Mouse (Mus musculus): ENCODE data around the gene Ap2a2. TPM values are rescaled to one million over a fixed set of nuclear protein-coding genes. Genes with fewer than 3 reads are reported as not detected.
A peak's percentile ranks its signal among the peaks of the same experiment; 100 is the strongest.
"Not testable (repeated sequence)": the region's sequence is repeated elsewhere in the genome, so short reads cannot be mapped to it uniquely, and the experiment has no call there.

Gene Ap2a2
- polyA plus RNA-seq, 1 experiment from 2014 or later = 72.4 TPM

DNA sequence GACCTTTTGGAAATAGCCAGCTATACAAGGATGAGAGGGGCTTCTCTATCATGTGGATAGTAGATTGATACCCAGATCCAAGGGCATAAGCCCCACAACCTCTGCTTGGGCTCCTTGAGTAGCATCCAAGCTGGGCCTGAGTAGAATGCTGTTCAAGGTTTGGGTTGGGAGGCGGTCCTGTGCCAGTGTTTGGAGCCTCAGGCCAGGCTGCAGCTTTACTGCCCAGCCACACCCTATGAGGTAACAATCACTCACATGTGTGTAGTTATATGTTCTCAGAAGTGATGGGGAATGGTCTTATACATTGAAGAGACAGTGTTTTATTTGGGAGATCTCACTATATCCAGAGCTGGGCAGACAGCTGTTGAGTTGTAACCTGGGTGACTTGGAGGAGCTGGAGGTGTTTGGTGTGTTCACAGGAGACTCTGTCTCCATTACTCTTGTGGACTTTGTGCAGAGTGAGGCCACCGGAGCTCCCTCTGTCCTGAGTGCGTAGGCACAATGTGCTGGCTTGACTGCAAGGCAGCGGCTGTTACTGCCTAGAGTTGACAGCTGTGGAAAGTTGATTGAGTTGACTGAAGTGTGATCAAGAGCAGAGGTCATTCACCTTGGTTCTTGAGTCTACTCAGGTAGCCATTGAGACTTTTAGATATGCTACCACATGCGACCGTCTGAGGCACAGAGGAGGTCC, 63.3 kb downstream of the Ap2a2 start:
- Histone ChIP-seq H3K9me3 (replicated peaks; ENCODE audit: control insufficient read depth, low read length) (no peaks in the 10 kb centered on the region), H3K4me1 (ENCODE audit: control insufficient read depth, insufficient read depth, low read length) (no peaks in the 10 kb centered on the region), H3K36me3 (ENCODE audit: control insufficient read depth, insufficient read depth, low read length) (peaks cover 89% of the 10 kb centered on the region), H3K27ac (ENCODE audit: low read depth, low read length) (no peak overlapping the region), H3K4me2 (ENCODE audit: low read length) (no peak overlapping the region), H3K27me3 (replicated peaks; ENCODE audit: control insufficient read depth, insufficient read depth, low read length) (no peaks in the 10 kb centered on the region), H3K4me3 (ENCODE audit: low read depth, low read length) (no peak overlapping the region), H3K9ac (ENCODE audit: low read length) (no peak overlapping the region)
- no peak for DNase-seq (ENCODE audit: low spot score)
- 97% methylated on average over 6 of the region's 6 CpGs for WGBS
- ATAC-seq = no peak

DNA sequence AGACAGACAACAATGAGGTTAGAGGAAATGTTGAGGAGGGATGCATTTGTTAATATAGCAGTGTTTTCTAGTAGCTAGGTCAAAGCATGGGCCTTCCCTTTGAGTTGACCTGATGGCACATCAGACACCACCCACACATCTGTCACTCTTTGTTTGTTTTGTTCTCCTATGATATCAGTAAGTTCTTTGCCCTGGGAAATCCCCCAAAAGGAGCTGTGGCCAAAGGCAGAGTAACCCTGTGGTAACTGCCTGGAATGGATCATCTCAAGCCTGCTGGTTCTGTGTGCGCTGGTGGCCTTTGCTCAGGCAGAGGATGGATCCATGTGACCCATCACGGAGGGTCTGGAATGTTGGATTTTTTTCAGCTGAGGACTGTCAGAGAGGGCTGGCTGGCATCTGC, 66.0 kb downstream of the Ap2a2 start:
- Histone ChIP-seq H3K27me3 (replicated peaks; ENCODE audit: control insufficient read depth, insufficient read depth, low read length) (no peaks in the 10 kb centered on the region), H3K4me2 (ENCODE audit: low read length) (no peak overlapping the region), H3K4me1 (ENCODE audit: control insufficient read depth, insufficient read depth, low read length) (no peaks in the 10 kb centered on the region), H3K9me3 (replicated peaks; ENCODE audit: control insufficient read depth, low read length) (no peaks in the 10 kb centered on the region), H3K36me3 (ENCODE audit: control insufficient read depth, insufficient read depth, low read length) (peaks cover 90% of the 10 kb centered on the region), H3K4me3 (ENCODE audit: low read depth, low read length) (no peak overlapping the region), H3K9ac (ENCODE audit: low read length) (no peak overlapping the region), H3K27ac (ENCODE audit: low read depth, low read length) (no peak overlapping the region)
- ATAC-seq (no peak), DNase-seq (ENCODE audit: low spot score) (no peak)
- WGBS = 92% methylated on average over 2 of the region's 2 CpGs

DNA sequence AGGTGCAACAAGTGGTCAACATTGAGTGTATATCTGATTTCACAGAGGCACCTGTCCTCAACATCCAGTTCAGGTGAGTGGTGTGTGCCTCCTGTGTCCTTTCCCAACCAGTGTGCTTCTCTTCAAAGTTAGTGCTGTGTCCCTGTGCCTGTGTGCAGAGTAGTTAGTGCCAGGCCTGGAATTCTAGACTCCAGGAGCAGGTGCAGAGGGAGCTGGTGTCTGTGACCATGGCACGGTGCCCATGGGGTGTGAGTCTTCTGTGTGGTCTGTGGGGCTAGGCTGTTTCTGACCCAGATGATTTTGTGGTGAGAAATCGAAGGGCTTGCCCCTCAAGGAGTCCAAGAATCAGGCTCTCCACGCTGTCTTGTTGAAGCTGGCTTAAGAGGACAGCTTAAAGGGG, 67.3 kb downstream of the Ap2a2 start:
- H3K9ac ChIP-seq (ENCODE audit: low read length) = no peak overlapping the region
- no peak overlapping the region for H3K4me3 ChIP-seq (ENCODE audit: low read depth, low read length)
- no peak overlapping the region for H3K27ac ChIP-seq (ENCODE audit: low read depth, low read length)
- ATAC-seq (no peak), DNase-seq (ENCODE audit: low spot score) (no peak)
- no peaks in the 10 kb centered on the region for H3K4me1 ChIP-seq (ENCODE audit: control insufficient read depth, insufficient read depth, low read length)
- no peaks in the 10 kb centered on the region for H3K9me3 ChIP-seq (replicated peaks; ENCODE audit: control insufficient read depth, low read length)
- peaks cover 91% of the 10 kb centered on the region for H3K36me3 ChIP-seq (ENCODE audit: control insufficient read depth, insufficient read depth, low read length)
- no peak overlapping the region for H3K4me2 ChIP-seq (ENCODE audit: low read length)
- whole genome bisulfite sequencing = 95% methylated on average over 3 of the region's 3 CpGs
- H3K27me3 ChIP-seq (replicated peaks; ENCODE audit: control insufficient read depth, insufficient read depth, low read length) = no peaks in the 10 kb centered on the region

DNA sequence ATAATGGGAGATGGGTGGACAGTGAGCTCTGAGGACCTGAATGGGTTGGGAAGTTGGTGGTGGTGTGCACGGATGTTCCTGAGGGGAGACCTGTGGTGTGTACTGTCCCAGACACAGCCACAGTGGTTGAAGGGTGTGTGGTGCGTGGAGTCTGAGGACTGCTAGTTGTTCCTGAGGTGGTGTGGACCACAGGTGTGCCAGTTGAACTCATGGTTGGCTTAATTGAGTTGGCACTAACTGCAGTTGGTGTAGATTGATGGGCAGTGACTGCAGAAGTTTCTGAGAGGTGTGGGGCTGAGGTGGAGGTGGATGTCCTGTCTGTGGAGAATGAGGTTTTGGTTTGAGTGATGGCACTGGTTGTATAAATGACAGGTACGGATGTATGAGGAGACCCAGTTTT, 76.1 kb downstream of the Ap2a2 start:
- not testable (repeated sequence) for H3K9ac ChIP-seq (ENCODE audit: low read length); H3K27ac ChIP-seq (ENCODE audit: low read depth, low read length); H3K4me2 ChIP-seq (ENCODE audit: low read length); H3K4me1 ChIP-seq (ENCODE audit: control insufficient read depth, insufficient read depth, low read length); H3K4me3 ChIP-seq (ENCODE audit: low read depth, low read length); H3K27me3 ChIP-seq (replicated peaks; ENCODE audit: control insufficient read depth, insufficient read depth, low read length); H3K9me3 ChIP-seq (replicated peaks; ENCODE audit: control insufficient read depth, low read length); DNase-seq (ENCODE audit: low spot score)
- 94% methylated on average over 1 of the region's 3 CpGs for WGBS
- peak; percentile 33 for ATAC-seq
- peaks cover 20% of the 10 kb centered on the region for H3K36me3 ChIP-seq (ENCODE audit: control insufficient read depth, insufficient read depth, low read length)

DNA sequence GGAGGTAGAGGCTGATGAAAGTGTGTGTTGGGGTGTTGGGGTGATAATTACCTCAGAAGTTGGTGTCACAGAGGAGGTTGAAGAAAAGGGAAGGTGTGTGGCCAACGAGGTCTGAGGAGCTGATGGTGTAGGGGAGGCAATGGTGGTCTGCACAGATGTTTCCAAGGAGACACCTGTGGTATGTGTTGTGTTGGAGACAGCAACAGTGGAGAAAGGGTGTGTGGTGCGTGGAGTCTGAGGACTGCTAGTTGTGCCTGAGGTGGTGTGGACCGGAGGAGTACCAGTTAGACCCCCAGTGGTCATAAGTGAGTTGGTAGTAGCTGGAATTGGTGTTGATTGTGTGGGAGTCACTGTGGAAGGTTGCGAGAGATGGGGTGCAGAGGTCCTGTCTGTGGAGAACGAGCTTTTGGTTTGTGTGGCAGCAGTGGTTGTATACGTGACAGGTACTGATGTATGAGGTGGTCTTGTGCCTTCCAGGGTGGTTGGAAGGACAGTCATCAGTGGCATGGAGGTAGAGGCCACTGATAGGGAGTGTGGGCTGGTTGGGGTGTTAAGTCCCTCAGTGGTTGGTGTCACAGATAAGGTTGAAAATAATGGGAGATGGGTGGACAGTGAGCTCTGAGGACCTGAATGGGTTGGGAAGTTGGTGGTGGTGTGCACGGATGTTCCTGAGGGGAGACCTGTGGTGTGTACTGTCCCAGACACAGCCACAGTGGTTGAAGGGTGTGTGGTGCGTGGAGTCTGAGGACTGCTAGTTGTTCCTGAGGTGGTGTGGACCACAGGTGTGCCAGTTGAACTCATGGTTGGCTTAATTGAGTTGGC, 76.8 kb downstream of the Ap2a2 start:
- not testable (repeated sequence) for H3K27ac ChIP-seq (ENCODE audit: low read depth, low read length); H3K4me2 ChIP-seq (ENCODE audit: low read length); H3K9me3 ChIP-seq (replicated peaks; ENCODE audit: control insufficient read depth, low read length); H3K27me3 ChIP-seq (replicated peaks; ENCODE audit: control insufficient read depth, insufficient read depth, low read length); H3K9ac ChIP-seq (ENCODE audit: low read length); H3K4me1 ChIP-seq (ENCODE audit: control insufficient read depth, insufficient read depth, low read length); H3K4me3 ChIP-seq (ENCODE audit: low read depth, low read length); DNase-seq (ENCODE audit: low spot score)
- WGBS = 93% methylated on average over 6 of the region's 8 CpGs
- peak; percentile 61 for ATAC-seq
- peaks cover 14% of the 10 kb centered on the region for H3K36me3 ChIP-seq (ENCODE audit: control insufficient read depth, insufficient read depth, low read length)

DNA sequence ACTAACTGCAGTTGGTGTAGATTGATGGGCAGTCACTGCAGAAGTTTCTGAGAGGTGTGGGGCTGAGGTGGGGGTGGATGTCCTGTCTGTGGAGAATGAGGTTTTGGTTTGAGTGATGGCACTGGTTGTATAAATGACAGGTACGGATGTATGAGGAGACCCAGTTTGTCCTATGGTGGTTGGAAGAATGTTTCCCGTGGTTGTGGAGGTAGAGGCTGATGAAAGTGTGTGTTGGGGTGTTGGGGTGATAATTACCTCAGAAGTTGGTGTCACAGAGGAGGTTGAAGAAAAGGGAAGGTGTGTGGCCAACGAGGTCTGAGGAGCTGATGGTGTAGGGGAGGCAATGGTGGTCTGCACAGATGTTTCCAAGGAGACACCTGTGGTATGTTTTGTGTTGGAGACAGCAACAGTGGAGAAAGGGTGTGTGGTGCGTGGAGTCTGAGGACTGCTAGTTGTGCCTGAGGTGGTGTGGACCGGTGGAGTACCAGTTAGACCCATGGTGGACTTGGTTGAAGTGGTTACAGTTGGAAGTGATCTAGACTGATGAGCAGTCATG, 77.4 kb downstream of the Ap2a2 start:
- whole genome bisulfite sequencing = 87% methylated on average over 5 of the region's 5 CpGs
- H3K9me3 ChIP-seq (replicated peaks; ENCODE audit: control insufficient read depth, low read length); H3K27ac ChIP-seq (ENCODE audit: low read depth, low read length); H3K4me3 ChIP-seq (ENCODE audit: low read depth, low read length); H3K4me2 ChIP-seq (ENCODE audit: low read length); H3K27me3 ChIP-seq (replicated peaks; ENCODE audit: control insufficient read depth, insufficient read depth, low read length); H3K4me1 ChIP-seq (ENCODE audit: control insufficient read depth, insufficient read depth, low read length); H3K36me3 ChIP-seq (ENCODE audit: control insufficient read depth, insufficient read depth, low read length); H3K9ac ChIP-seq (ENCODE audit: low read length); DNase-seq (ENCODE audit: low spot score): not testable (repeated sequence)
- peak; percentile 66 for ATAC-seq

DNA sequence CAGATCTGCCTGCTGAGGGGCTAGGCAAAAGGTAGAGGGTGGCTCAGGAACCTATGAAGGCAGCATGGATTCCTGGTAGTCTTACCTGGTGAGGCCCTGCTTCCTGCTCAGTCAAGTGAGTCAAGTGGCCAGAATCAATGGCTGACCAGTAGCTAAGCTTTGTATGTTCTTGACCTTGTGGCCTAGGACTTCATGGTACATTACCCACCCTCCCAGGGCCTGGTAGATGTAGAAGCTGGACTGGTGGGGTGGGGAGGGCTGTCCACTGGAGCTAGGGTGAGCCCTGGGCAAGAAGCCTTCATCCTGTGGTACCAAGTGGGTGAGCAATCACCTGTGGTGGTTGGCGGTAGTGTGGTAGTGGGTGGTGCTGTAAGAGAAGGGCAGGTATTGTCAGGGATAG, 80.4 kb downstream of the Ap2a2 start:
- H3K4me1 ChIP-seq (ENCODE audit: control insufficient read depth, insufficient read depth, low read length) = no peaks in the 10 kb centered on the region
- 100% methylated on average over 1 of the region's 1 CpGs for WGBS
- no peak for ATAC-seq
- H3K36me3 ChIP-seq (ENCODE audit: control insufficient read depth, insufficient read depth, low read length) = no peaks in the 10 kb centered on the region
- H3K27me3 ChIP-seq (replicated peaks; ENCODE audit: control insufficient read depth, insufficient read depth, low read length) = no peaks in the 10 kb centered on the region
- no peaks in the 10 kb centered on the region for H3K9me3 ChIP-seq (replicated peaks; ENCODE audit: control insufficient read depth, low read length)
- no peak overlapping the region for H3K4me3 ChIP-seq (ENCODE audit: low read depth, low read length)
- no peak for DNase-seq (ENCODE audit: low spot score)
- no peak overlapping the region for H3K27ac ChIP-seq (ENCODE audit: low read depth, low read length)
- no peak overlapping the region for H3K4me2 ChIP-seq (ENCODE audit: low read length)
- H3K9ac ChIP-seq (ENCODE audit: low read length) = no peak overlapping the region

DNA sequence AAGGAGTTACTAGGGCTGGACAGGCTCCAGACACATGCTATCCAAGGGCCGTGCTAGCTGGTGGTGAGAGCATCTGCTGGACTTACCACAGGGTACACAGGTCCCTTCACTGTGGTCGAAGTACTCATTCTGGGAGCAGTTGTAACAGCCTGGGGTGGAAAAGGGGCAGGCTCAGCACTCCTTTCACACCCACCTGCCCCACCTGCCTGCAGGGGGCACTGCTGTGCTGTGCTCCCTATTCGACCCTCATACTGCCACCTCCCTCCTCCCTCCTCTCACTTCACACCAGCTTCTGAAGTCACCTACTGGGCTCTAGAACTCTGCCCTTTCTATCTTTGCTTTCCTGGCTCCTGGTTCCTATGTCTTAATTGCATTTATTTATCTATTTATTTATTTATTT, 81.2 kb downstream of the Ap2a2 start:
- H3K4me1 ChIP-seq (ENCODE audit: control insufficient read depth, insufficient read depth, low read length) = no peaks in the 10 kb centered on the region
- no peak overlapping the region for H3K27ac ChIP-seq (ENCODE audit: low read depth, low read length)
- no peak overlapping the region for H3K9ac ChIP-seq (ENCODE audit: low read length)
- no peak overlapping the region for H3K4me3 ChIP-seq (ENCODE audit: low read depth, low read length)
- no peaks in the 10 kb centered on the region for H3K27me3 ChIP-seq (replicated peaks; ENCODE audit: control insufficient read depth, insufficient read depth, low read length)
- H3K36me3 ChIP-seq (ENCODE audit: control insufficient read depth, insufficient read depth, low read length) = no peaks in the 10 kb centered on the region
- H3K9me3 ChIP-seq (replicated peaks; ENCODE audit: control insufficient read depth, low read length) = no peaks in the 10 kb centered on the region
- H3K4me2 ChIP-seq (ENCODE audit: low read length) = no peak overlapping the region
- DNase-seq (ENCODE audit: low spot score) = no peak
- no peak for ATAC-seq
- WGBS = 50% methylated on average over 3 of the region's 3 CpGs

DNA sequence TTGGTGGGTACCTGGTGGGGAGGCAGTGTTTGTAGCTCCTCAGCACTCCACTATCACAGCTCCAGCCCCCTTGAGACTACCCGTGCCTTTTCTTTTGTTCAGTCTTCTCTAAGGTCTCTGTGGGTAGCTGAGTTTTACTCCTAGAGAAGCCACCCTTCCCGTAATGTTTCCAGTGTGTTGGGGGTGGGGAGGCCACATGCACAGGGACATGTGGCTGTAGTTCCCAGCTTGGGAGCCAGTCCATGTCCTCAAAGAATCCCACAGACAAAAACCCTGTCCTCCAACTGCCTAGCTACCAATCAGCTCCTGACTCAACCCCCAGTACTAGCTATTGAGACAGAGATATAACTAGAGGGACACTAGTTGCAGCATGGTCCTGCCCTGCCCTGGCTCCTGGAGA, 85.1 kb downstream of the Ap2a2 start:
- H3K4me1 ChIP-seq (ENCODE audit: control insufficient read depth, insufficient read depth, low read length) = no peaks in the 10 kb centered on the region
- ATAC-seq (no peak), DNase-seq (ENCODE audit: low spot score) (no peak)
- H3K9ac ChIP-seq (ENCODE audit: low read length) = no peak overlapping the region
- WGBS = 69% methylated on average over 2 of the region's 2 CpGs
- no peaks in the 10 kb centered on the region for H3K9me3 ChIP-seq (replicated peaks; ENCODE audit: control insufficient read depth, low read length)
- H3K4me3 ChIP-seq (ENCODE audit: low read depth, low read length) = no peak overlapping the region
- no peak overlapping the region for H3K4me2 ChIP-seq (ENCODE audit: low read length)
- no peak overlapping the region for H3K27ac ChIP-seq (ENCODE audit: low read depth, low read length)
- no peaks in the 10 kb centered on the region for H3K36me3 ChIP-seq (ENCODE audit: control insufficient read depth, insufficient read depth, low read length)
- no peaks in the 10 kb centered on the region for H3K27me3 ChIP-seq (replicated peaks; ENCODE audit: control insufficient read depth, insufficient read depth, low read length)

All from forebrain, embryonic 14.5 days (tissue).